Mouse (Mus musculus) limb, embryonic 11.5 days (tissue): ENCODE measurements around the gene Top2a. TPM values are rescaled to one million over a fixed set of nuclear protein-coding genes. Genes with fewer than 3 reads are reported as not detected.
"Not testable (repeated sequence)": the region's sequence is repeated elsewhere in the genome, so short reads cannot be mapped to it uniquely, and the experiment has no call there.

Experiments
- ATAC-seq: fragments of 200-750 bp; cut with Nextera tagmentation; 2 replicates; pipeline ENCODE4 v1.8.0; 2017; ENCODE audit warnings: low read depth; ENCODE audit not compliant: insufficient number of reproducible peaks, low FRiP score, low TSS enrichment
- DNase-seq: peaks from one replicate; pipeline ENCODE4 v3.0.0-alpha.2; 2015; ENCODE audit warnings: low spot score
- H3K27ac ChIP-seq: fragments of 300-500 bp; sonication (generic); replicated peaks from 2 replicates; pipeline ENCODE4 v1.5.1; 2014; ENCODE audit warnings: low read depth, mild to moderate bottlenecking, low read length
- H3K27me3 ChIP-seq: fragments of 300-500 bp; sonication (generic); 2 replicates; pipeline ENCODE4 v1.6.1; 2014; ENCODE audit warnings: mild to moderate bottlenecking, low read length, mixed read lengths; ENCODE audit not compliant: control insufficient read depth, insufficient read depth
- H3K36me3 ChIP-seq: fragments of 300-500 bp; sonication (generic); 2 replicates; pipeline ENCODE4 v1.6.1; 2014; ENCODE audit warnings: mild to moderate bottlenecking, low read length, moderate library complexity, mixed read lengths; ENCODE audit not compliant: control insufficient read depth, insufficient read depth
- H3K4me1 ChIP-seq: fragments of 300-500 bp; sonication (generic); 2 replicates; pipeline ENCODE4 v1.6.1; 2014; ENCODE audit warnings: low read length, mixed read lengths; ENCODE audit not compliant: control insufficient read depth, insufficient read depth
- H3K4me2 ChIP-seq: fragments of 300-500 bp; sonication (generic); 2 replicates; pipeline ENCODE4 v1.6.1; 2014; ENCODE audit warnings: low read depth, mild to moderate bottlenecking, moderate library complexity; ENCODE audit not compliant: severe bottlenecking
- H3K4me3 ChIP-seq: fragments of 300-500 bp; sonication (generic); 2 replicates; pipeline ENCODE4 v1.5.1; 2014; ENCODE audit warnings: low read depth, low read length
- H3K9ac ChIP-seq: fragments of 300-500 bp; sonication (generic); 2 replicates; pipeline ENCODE4 v1.6.1; 2014; ENCODE audit warnings: mild to moderate bottlenecking, low read length
- H3K9me3 ChIP-seq: fragments of 300-500 bp; sonication (generic); 2 replicates; pipeline ENCODE4 v1.6.1; 2016; ENCODE audit warnings: low read length; ENCODE audit not compliant: control insufficient read depth
- WGBS: fragments of 180-500 bp; shearing (Covaris S2); extraction: QIAGEN DNeasy Blood & Tissue Kit; methylation state at CpG from one replicate; pipeline ENCODE4 v1.1.7; 2014; 5-methylcytosine and 5-hydroxymethylcytosine counted together
- polyA plus RNA-seq: library from polyadenylated mRNA; unstranded; fragments of >200 nt; fragmentation: Nextera tagmentation; extraction: Ambion mirVana; gene quantifications from 2 replicates; pipeline ENCODE4 v1.2.1, GENCODE M21; 2014

Top2a gene
- polyA plus RNA-seq, 1 experiment from 2014 or later: 422 TPM

- DNase-seq: no peak
- 96% methylated on average over 5 of the region's 5 CpGs for WGBS
These were observed 13.3 kb downstream of the Top2a start for GRCm38 (mm10) chr11:99010706-99011105.

GRCm38 (mm10) chr11:99010124-99010523 lies 13.9 kb downstream of the Top2a start:
- Histone ChIP-seq H3K4me3 (no peak overlapping the region), H3K27me3 (no peaks in the 10 kb centered on the region), H3K9me3 (no peaks in the 10 kb centered on the region), H3K4me2 (no peak overlapping the region), H3K27ac (no peak overlapping the region), H3K4me1 (no peaks in the 10 kb centered on the region), H3K36me3 (peaks cover 29% of the 10 kb centered on the region), H3K9ac (no peak overlapping the region)
- 92% methylated on average over 4 of the region's 4 CpGs for WGBS
- DNase-seq: no peak
- ATAC-seq: no peak

More at GRCm38 (mm10) chr11:99010706-99011105, 13.3 kb downstream of the Top2a start:
- no peak overlapping the region for H3K9ac ChIP-seq
- H3K4me2 ChIP-seq: no peak overlapping the region
- no peaks in the 10 kb centered on the region for H3K27me3 ChIP-seq
- H3K9me3 ChIP-seq: no peaks in the 10 kb centered on the region
- H3K27ac ChIP-seq: no peak overlapping the region
- no peak overlapping the region for H3K4me3 ChIP-seq
- ATAC-seq: no peak
- peaks cover 29% of the 10 kb centered on the region for H3K36me3 ChIP-seq
- no peaks in the 10 kb centered on the region for H3K4me1 ChIP-seq

GRCm38 (mm10) chr11:99006788-99007187 lies 17.2 kb downstream of the Top2a start:
- no peak overlapping the region for H3K4me3 ChIP-seq
- no peak for ATAC-seq
- no peaks in the 10 kb centered on the region for H3K9me3 ChIP-seq
- 97% methylated on average over 9 of the region's 9 CpGs for WGBS
- no peak overlapping the region for H3K4me2 ChIP-seq
- no peak for DNase-seq
- no peak overlapping the region for H3K9ac ChIP-seq
- H3K27me3 ChIP-seq: no peaks in the 10 kb centered on the region
- H3K36me3 ChIP-seq: peaks cover 43% of the 10 kb centered on the region
- no peak overlapping the region for H3K27ac ChIP-seq
- no peaks in the 10 kb centered on the region for H3K4me1 ChIP-seq

- H3K36me3 ChIP-seq: peaks cover 69% of the 10 kb centered on the region
- H3K27me3 ChIP-seq: no peaks in the 10 kb centered on the region
- no peak overlapping the region for H3K4me3 ChIP-seq
- no peaks in the 10 kb centered on the region for H3K9me3 ChIP-seq
- H3K9ac ChIP-seq: no peak overlapping the region
- WGBS: 90% methylated on average over 11 of the region's 11 CpGs
- no peak overlapping the region for H3K4me2 ChIP-seq
- DNase-seq (no peak), ATAC-seq (no peak)
- H3K4me1 ChIP-seq: no peaks in the 10 kb centered on the region
- no peak overlapping the region for H3K27ac ChIP-seq
These were observed 24.7 kb downstream of the Top2a start for GRCm38 (mm10) chr11:98999243-98999642.

GRCm38 (mm10) chr11:98998776-98999175 lies 25.2 kb downstream of the Top2a start:
- Histone ChIP-seq H3K9me3 (no peaks in the 10 kb centered on the region), H3K27ac (no peak overlapping the region), H3K27me3 (no peaks in the 10 kb centered on the region), H3K36me3 (peaks cover 69% of the 10 kb centered on the region), H3K9ac (no peak overlapping the region), H3K4me2 (no peak overlapping the region), H3K4me1 (no peaks in the 10 kb centered on the region), H3K4me3 (no peak overlapping the region)
- ATAC-seq: no peak
- no peak for DNase-seq

- no peaks in the 10 kb centered on the region for H3K4me1 ChIP-seq
- no peak for DNase-seq
- WGBS: 97% methylated on average over 4 of the region's 4 CpGs
These were observed 26.3 kb downstream of the Top2a start for GRCm38 (mm10) chr11:98997659-98998058.

GRCm38 (mm10) chr11:98995987-98996386 lies 28.0 kb downstream of the Top2a start:
- no peaks in the 10 kb centered on the region for H3K9me3 ChIP-seq
- no peak overlapping the region for H3K9ac ChIP-seq
- H3K36me3 ChIP-seq: peaks cover 59% of the 10 kb centered on the region
- no peak overlapping the region for H3K4me2 ChIP-seq
- H3K27ac ChIP-seq: no peak overlapping the region
- H3K27me3 ChIP-seq: no peaks in the 10 kb centered on the region
- no peaks in the 10 kb centered on the region for H3K4me1 ChIP-seq
- WGBS: 94% methylated on average over 7 of the region's 7 CpGs
- DNase-seq (no peak), ATAC-seq (no peak)
- H3K4me3 ChIP-seq: no peak overlapping the region

More at GRCm38 (mm10) chr11:98997659-98998058, 26.3 kb downstream of the Top2a start:
- no peak for ATAC-seq
- H3K36me3 ChIP-seq: peaks cover 71% of the 10 kb centered on the region
- H3K9me3 ChIP-seq: no peaks in the 10 kb centered on the region
- no peak overlapping the region for H3K4me3 ChIP-seq
- no peak overlapping the region for H3K27ac ChIP-seq
- H3K9ac ChIP-seq: no peak overlapping the region
- H3K4me2 ChIP-seq: no peak overlapping the region
- H3K27me3 ChIP-seq: no peaks in the 10 kb centered on the region

- Histone ChIP-seq H3K4me1 (no peaks in the 10 kb centered on the region), H3K27me3 (no peaks in the 10 kb centered on the region), H3K9ac (no peak overlapping the region), H3K9me3 (no peaks in the 10 kb centered on the region), H3K36me3 (peaks cover 30% of the 10 kb centered on the region), H3K27ac (no peak overlapping the region), H3K4me2 (no peak overlapping the region), H3K4me3 (no peak overlapping the region)
- WGBS: 84% methylated on average over 6 of the region's 6 CpGs
- DNase-seq (no peak), ATAC-seq (no peak)
These were observed 33.1 kb downstream of the Top2a start for GRCm38 (mm10) chr11:98990866-98991265.

- H3K27me3 ChIP-seq, H3K36me3 ChIP-seq, H3K4me2 ChIP-seq, H3K9ac ChIP-seq, DNase-seq, H3K27ac ChIP-seq, H3K4me3 ChIP-seq, H3K9me3 ChIP-seq, ATAC-seq, H3K4me1 ChIP-seq: not testable (repeated sequence)
- WGBS: 94% methylated on average over 5 of the region's 6 CpGs
These were observed 35.7 kb downstream of the Top2a start for GRCm38 (mm10) chr11:98988260-98988659.
